Mouse (Mus musculus): ENCODE data around the gene Cldn7.

- TF ChIP-seq POLR2A (IDR thresholded peaks at IDR 0.05; ENCODE audit: insufficient read length, low read depth): no peak
- no peak for TF ChIP-seq MAX (IDR thresholded peaks at IDR 0.05; ENCODE audit: low read depth)
- no peak for TF ChIP-seq POLR2AphosphoS2 (IDR thresholded peaks at IDR 0.05; ENCODE audit: insufficient read length, low read depth)
- no peak for TF ChIP-seq MYOG (IDR thresholded peaks at IDR 0.05; ENCODE audit: control insufficient read depth in 1 of 3, insufficient read depth in 1 of 3, insufficient read length in 2 of 3, low read depth in 2 of 3)
- TF ChIP-seq E2F4 (IDR thresholded peaks at IDR 0.05; ENCODE audit: insufficient read depth): no peak
- TF ChIP-seq USF1 (IDR thresholded peaks at IDR 0.05; ENCODE audit: low read depth): no peak
- no peak for TF ChIP-seq REST (IDR thresholded peaks at IDR 0.05; ENCODE audit: insufficient read depth, insufficient read length)
- TF ChIP-seq CEBPB (IDR thresholded peaks at IDR 0.05; ENCODE audit: insufficient read depth, poor library complexity, severe bottlenecking): no peak
- no peak for TF ChIP-seq TCF12 (IDR thresholded peaks at IDR 0.05; ENCODE audit: insufficient read depth, poor library complexity, severe bottlenecking)
- TF ChIP-seq SRF (IDR thresholded peaks at IDR 0.05; ENCODE audit: control insufficient read depth, insufficient read length, low read depth): no peak
These were observed at the start of gene Cldn7 for GRCm38 (mm10) chr11:69964650-69965270.
